14 mouse cellular contexts compared by ENCODE assay signal in the genomic region with DNA sequence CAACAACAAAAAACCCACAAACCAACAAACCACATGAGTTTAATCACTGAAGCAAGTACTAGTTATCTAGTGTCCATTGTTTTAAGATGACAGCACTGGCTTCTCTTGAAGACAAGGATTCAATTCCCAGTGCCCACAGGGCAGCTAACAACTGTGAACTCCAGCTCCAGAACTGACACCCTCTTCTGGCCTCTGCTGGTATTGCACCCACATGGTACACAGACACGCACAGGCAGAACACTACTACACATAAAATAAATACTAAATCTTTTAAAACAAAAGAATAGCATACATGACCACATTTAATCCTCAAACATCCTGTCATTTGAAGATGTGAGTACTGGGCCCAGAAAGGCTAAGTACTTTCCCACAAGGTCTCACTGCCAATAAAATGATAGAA. TPM values are rescaled to one million over a fixed set of nuclear protein-coding genes. Genes with fewer than 3 reads are reported as not detected.
A peak's percentile ranks its signal among the peaks of the same experiment; 100 is the strongest.
DNase-seq lines count a peak whose midpoint lies in the region; ATAC-seq and TF ChIP-seq lines count a peak whose summit lies in the region.
"Had no signal": no experiment of that assay in that cellular context is flagged by ENCODE, and none has a peak within 500 bp of the region (broad histone marks: within the 10 kb centered on the region; RNA-seq: fewer than 3 reads in every experiment).

No protein-coding gene starts in this region.

- H3K4me2 ChIP-seq in hindbrain, embryonic 13.5 days = no peak overlapping the region
- no peak overlapping the region for H3K4me2 ChIP-seq in kidney, embryonic 15.5 days

- no peak overlapping the region for H3K27ac ChIP-seq in hindbrain, embryonic 10.5 days
- H3K27ac ChIP-seq in hindbrain, embryonic 13.5 days = no peak overlapping the region
- no peak overlapping the region for H3K27ac ChIP-seq in kidney, embryonic 15.5 days

- peaks cover 51% of the 10 kb centered on the region for H3K4me1 ChIP-seq in hindbrain, embryonic 10.5 days (replicated peaks)
- peaks cover 30% of the 10 kb centered on the region for H3K4me1 ChIP-seq in hindbrain, embryonic 13.5 days (replicated peaks)
- H3K4me1 ChIP-seq in G1E (ENCODE audit: insufficient read depth, low read depth, low read length) = peaks cover 54% of the 10 kb centered on the region
- peaks cover 21% of the 10 kb centered on the region for H3K4me1 ChIP-seq in kidney, embryonic 15.5 days

- H3K4me3 ChIP-seq in hindbrain, embryonic 10.5 days = no peak overlapping the region
- H3K4me3 ChIP-seq in hindbrain, embryonic 13.5 days = no peak overlapping the region
- no peak overlapping the region for H3K4me3 ChIP-seq in G1E (ENCODE audit: low read depth, low read length)
- no peak overlapping the region for H3K4me3 ChIP-seq in kidney, embryonic 15.5 days (replicated peaks)

- H3K9ac ChIP-seq in hindbrain, embryonic 13.5 days = no peak overlapping the region
- no peak overlapping the region for H3K9ac ChIP-seq in kidney, embryonic 15.5 days

- peaks cover 46% of the 10 kb centered on the region for H3K36me3 ChIP-seq in hindbrain, embryonic 10.5 days
- H3K36me3 ChIP-seq in hindbrain, embryonic 13.5 days = peaks cover 27% of the 10 kb centered on the region
- peaks cover 51% of the 10 kb centered on the region for H3K36me3 ChIP-seq in G1E (replicated peaks)
- H3K36me3 ChIP-seq in kidney, embryonic 15.5 days = peaks cover 17% of the 10 kb centered on the region

- 0 out of 2 replicates have a peak, but pooled peaks have one; percentile 18 for TF ChIP-seq CTCF in G1E (IDR thresholded peaks at IDR 0.05; ENCODE audit: low read depth, low read length)

- DNase-seq in hindbrain, embryonic 10.5 days (ENCODE audit: low spot score) = peak; percentile 31
- DNase-seq in lung, postnatal 10 days = peak; percentile 56
- DNase-seq in lung, adult 18-20 months = no peak
- DNase-seq in G1E (ENCODE audit: low spot score) = no peak
- DNase-seq in mesoderm, embryonic 11.5 days (ENCODE audit: low read depth, low spot score) = peak; percentile 44
- no peak for DNase-seq in spleen, adult 12 weeks (ENCODE audit: low spot score)
- DNase-seq: cerebellum, adult 9-10 months; kidney, postnatal 14 days; right cerebral cortex, adult 18-20 months; thymus, postnatal 25 days had no signal

- no peaks in the 10 kb centered on the region for H3K9me3 ChIP-seq in hindbrain, embryonic 10.5 days
- H3K9me3 ChIP-seq in hindbrain, embryonic 13.5 days = no peaks in the 10 kb centered on the region
- no peaks in the 10 kb centered on the region for H3K9me3 ChIP-seq in G1E (replicated peaks)
- no peaks in the 10 kb centered on the region for H3K9me3 ChIP-seq in kidney, embryonic 15.5 days (replicated peaks)
- H3K9me3 ChIP-seq: heart, embryonic 15.5 days; limb, embryonic 13.5 days had no signal

- H3K27me3 ChIP-seq in hindbrain, embryonic 10.5 days (ENCODE audit: insufficient read depth, poor library complexity, severe bottlenecking) = no peaks in the 10 kb centered on the region
- H3K27me3 ChIP-seq in hindbrain, embryonic 13.5 days = no peaks in the 10 kb centered on the region
- H3K27me3 ChIP-seq in G1E (ENCODE audit: insufficient read depth, low read length) = no peaks in the 10 kb centered on the region
- H3K27me3 ChIP-seq in kidney, embryonic 15.5 days = no peaks in the 10 kb centered on the region
- H3K27me3 ChIP-seq: heart, embryonic 15.5 days; limb, embryonic 13.5 days had no signal

- WGBS in hindbrain, embryonic 10.5 days = 97% methylated on average over 1 of the region's 1 CpGs
- WGBS in hindbrain, embryonic 13.5 days = 98% methylated on average over 1 of the region's 1 CpGs
- 95% methylated on average over 1 of the region's 1 CpGs for WGBS in kidney, embryonic 15.5 days

- no peak for ATAC-seq in hindbrain, embryonic 13.5 days (ENCODE audit: low FRiP score)
- ATAC-seq in G1E (ENCODE audit: extremely low read depth, insufficient number of reproducible peaks, low FRiP score, poor library complexity, severe bottlenecking) = no peak
- no peak for ATAC-seq in kidney, embryonic 15.5 days (replicated peaks; ENCODE audit: low FRiP score)

RNA-seq across cellular contexts. Expression of gene Mrpl14, which starts 4.5 kb away (rescaled TPM):
- polyA plus RNA-seq in hindbrain, embryonic 10.5 days (2016; fragmentation: Nextera tagmentation; extraction: Ambion mirVana) = 146 and 150 TPM in 2 replicates
- polyA plus RNA-seq in hindbrain, embryonic 13.5 days (2015; fragmentation: Nextera tagmentation; extraction: Ambion mirVana) = 121 and 122 TPM in 2 replicates
- total RNA-seq in G1E (2014; fragmentation: Nextera tagmentation) = 36.2 and 36.8 TPM in 2 replicates
- 17.3 and 29.6 TPM in 2 replicates for total RNA-seq in G1E (2017)
- 237 and 310 TPM in 2 replicates for polyA plus RNA-seq in G1E (2012)
- 144 and 152 TPM in 2 replicates for polyA plus RNA-seq in kidney, embryonic 15.5 days (2015; fragmentation: Nextera tagmentation; extraction: Ambion mirVana)

RNA-seq across cellular contexts. Expression of gene Tmem63b, which starts 5.1 kb away (rescaled TPM):
- polyA plus RNA-seq in hindbrain, embryonic 10.5 days (2016; fragmentation: Nextera tagmentation; extraction: Ambion mirVana) = 60.5 and 83.5 TPM in 2 replicates
- polyA plus RNA-seq in hindbrain, embryonic 13.5 days (2015; fragmentation: Nextera tagmentation; extraction: Ambion mirVana) = 123 and 139 TPM in 2 replicates
- total RNA-seq in G1E (2014; fragmentation: Nextera tagmentation) = 22.6 and 25.0 TPM in 2 replicates
- 8.7 and 9.9 TPM in 2 replicates for total RNA-seq in G1E (2017)
- 18.6 and 21.6 TPM in 2 replicates for polyA plus RNA-seq in G1E (2012)
- polyA plus RNA-seq in kidney, embryonic 15.5 days (2015; fragmentation: Nextera tagmentation; extraction: Ambion mirVana) = 35.3 and 39.4 TPM in 2 replicates

RNA-seq across cellular contexts. Expression of gene Capn11, which starts 22.5 kb away (rescaled TPM):
- 0.31 and 1.2 TPM in 2 replicates for polyA plus RNA-seq in hindbrain, embryonic 10.5 days (2016; fragmentation: Nextera tagmentation; extraction: Ambion mirVana)
- polyA plus RNA-seq in hindbrain, embryonic 13.5 days (2015; fragmentation: Nextera tagmentation; extraction: Ambion mirVana) = 0.65 and 0.95 TPM in 2 replicates
- total RNA-seq in G1E (2014; fragmentation: Nextera tagmentation) (not detected in 2 replicates), G1E (2017) (not detected in 2 replicates)
- polyA plus RNA-seq in G1E (2012) = not detected in 2 replicates
- polyA plus RNA-seq in kidney, embryonic 15.5 days (2015; fragmentation: Nextera tagmentation; extraction: Ambion mirVana) = 0.57 and 0.87 TPM in 2 replicates

RNA-seq across cellular contexts. Expression of gene 1600014C23Rik, which starts 52.1 kb away (rescaled TPM):
- polyA plus RNA-seq in hindbrain, embryonic 10.5 days (2016; fragmentation: Nextera tagmentation; extraction: Ambion mirVana) = 0.58 and 0.67 TPM in 2 replicates
- not detected in 2 replicates for polyA plus RNA-seq in hindbrain, embryonic 13.5 days (2015; fragmentation: Nextera tagmentation; extraction: Ambion mirVana)
- 11.8 TPM in 1 of 2 replicates, not detected in the other for total RNA-seq in G1E (2014; fragmentation: Nextera tagmentation)
- 3.6 and 4.4 TPM in 2 replicates for total RNA-seq in G1E (2017)
- polyA plus RNA-seq in G1E (2012) = 2.2 and 2.7 TPM in 2 replicates
- 0.68 TPM in 1 of 2 replicates, not detected in the other for polyA plus RNA-seq in kidney, embryonic 15.5 days (2015; fragmentation: Nextera tagmentation; extraction: Ambion mirVana)
- polyA plus RNA-seq: limb, embryonic 13.5 days had no signal

Comparison
In these comparisons a context has a peak if more than half of its experiments do, and no peak if none do; other contexts are left out.
1. DNase-seq: peak in hindbrain, embryonic 10.5 days (single experiment), lung, postnatal 10 days (single experiment) and mesoderm, embryonic 11.5 days (single experiment); none in lung, adult 18-20 months (0 of 2), G1E (single experiment) and spleen, adult 12 weeks (single experiment).